Mouse (Mus musculus) layer of hippocampus, adult 2 months (tissue): Measurements from ENCODE around the gene Gm17359. TPM values are rescaled to one million over a fixed set of nuclear protein-coding genes. Genes with fewer than 3 reads are reported as not detected.

Experiments used
- DNase-seq, 2 experiments: peaks; one replicate each; pipeline ENCODE4 v3.0.0; 2022; ENCODE audit warnings: low spot score in 2 of 2
- H3K27ac ChIP-seq: fragments of 200-600 bp; 2 replicates; pipeline ENCODE4 v1.8.1; 2022
- H3K4me3 ChIP-seq: fragments of 200-600 bp; 2 replicates; pipeline ENCODE4 v1.8.1; 2022; ENCODE audit warnings: mild to moderate bottlenecking
- CTCF ChIP-seq: fragments of 200-600 bp; conservative IDR thresholded peaks from 2 replicates; pipeline ENCODE4 v1.8.1; 2022; ENCODE audit warnings: antibody characterized with exemption, mild to moderate bottlenecking, moderate library complexity
- long read RNA-seq, 2 experiments: library from polyadenylated mRNA; stranded (forward); transcript quantifications; one replicate each; pipeline ENCODE4 v2.0.0; 2021; ENCODE audit warnings: borderline mapping rate in 2 of 2
- total RNA-seq, 2 experiments: library from RNA; stranded (reverse); gene quantifications; 2 replicates each; pipeline ENCODE4 v1.2.3; 2021

Gm17359 gene
- total RNA-seq: not detected
- long read RNA-seq, experiment 1, partial matches to known transcripts: 0 of 3 reads
- long read RNA-seq, experiment 1, other reads (novel, unspliced or antisense): 3 of 3 reads
- long read RNA-seq, experiment 2, partial matches to known transcripts: 0 of 2 reads
- long read RNA-seq, experiment 2, other reads (novel, unspliced or antisense): 2 of 2 reads

GRCm38 (mm10) chr3:79336044-79336766, at the start of gene Gm17359:
Gene Gm17359, plus strand, starts transcription at chr3:79336661.
- DNase-seq: no peak
- H3K27ac ChIP-seq: no peak within 1 kb of the TSS
- TF ChIP-seq CTCF: no peak
- H3K4me3 ChIP-seq: no peak within 1 kb of the TSS

- Histone ChIP-seq H3K4me3 (peak overlapping the region; percentile 98), H3K27ac (peak overlapping the region; percentile 92)
- no peak for TF ChIP-seq CTCF
- peak; percentile 95 to 96 for DNase-seq
Observed at GRCm38 (mm10) chr3:79287108-79287576, 49.3 kb upstream of the Gm17359 start.

- DNase-seq: no peak
- H3K27ac ChIP-seq: peak overlapping the region; percentile 92
- TF ChIP-seq CTCF: no peak
Observed at GRCm38 (mm10) chr3:79287699-79288458, 48.6 kb upstream of the Gm17359 start.

GRCm38 (mm10) chr3:79289050-79289449, 47.4 kb upstream of the Gm17359 start:
- Histone ChIP-seq H3K4me3 (no peak overlapping the region), H3K27ac (peak overlapping the region; percentile 92)
- DNase-seq: no peak
- no peak for TF ChIP-seq CTCF

More at GRCm38 (mm10) chr3:79287699-79288458, 48.6 kb upstream of the Gm17359 start:
- H3K4me3 ChIP-seq: peak overlapping the region; percentile 98

- DNase-seq: no peak
- no peak overlapping the region for H3K4me3 ChIP-seq
- no peak overlapping the region for H3K27ac ChIP-seq
- TF ChIP-seq CTCF: no peak
Observed at GRCm38 (mm10) chr3:79293023-79293422, 43.4 kb upstream of the Gm17359 start.

GRCm38 (mm10) chr3:79294701-79295100, 41.8 kb upstream of the Gm17359 start:
- no peak for TF ChIP-seq CTCF
- no peak for DNase-seq
- Histone ChIP-seq H3K27ac (no peak overlapping the region), H3K4me3 (no peak overlapping the region)

GRCm38 (mm10) chr3:79296049-79296448, 40.4 kb upstream of the Gm17359 start:
- peak; percentile 50 for TF ChIP-seq CTCF
- Histone ChIP-seq H3K4me3 (no peak overlapping the region), H3K27ac (no peak overlapping the region)
- DNase-seq: no peak

- H3K27ac ChIP-seq: no peak overlapping the region
- DNase-seq: no peak
- no peak overlapping the region for H3K4me3 ChIP-seq
- TF ChIP-seq CTCF: no peak
Observed at GRCm38 (mm10) chr3:79296586-79296985, 39.9 kb upstream of the Gm17359 start.

- DNase-seq: no peak
- TF ChIP-seq CTCF: no peak
- no peak overlapping the region for H3K4me3 ChIP-seq
- H3K27ac ChIP-seq: no peak overlapping the region
Observed at GRCm38 (mm10) chr3:79297281-79297680, 39.2 kb upstream of the Gm17359 start.

GRCm38 (mm10) chr3:79299401-79299800, 37.1 kb upstream of the Gm17359 start:
- no peak for DNase-seq
- H3K4me3 ChIP-seq: no peak overlapping the region; the same call in 1 of the 2 replicates
- no peak overlapping the region for H3K27ac ChIP-seq
- TF ChIP-seq CTCF: no peak

- Histone ChIP-seq H3K4me3 (no peak overlapping the region), H3K27ac (no peak overlapping the region)
- no peak for TF ChIP-seq CTCF
- DNase-seq: no peak
Observed at GRCm38 (mm10) chr3:79308605-79309004, 27.9 kb upstream of the Gm17359 start.

GRCm38 (mm10) chr3:79310184-79310583, 26.3 kb upstream of the Gm17359 start:
- no peak overlapping the region for H3K4me3 ChIP-seq
- H3K27ac ChIP-seq: peak overlapping the region; percentile 67
- no peak for TF ChIP-seq CTCF
- DNase-seq: no peak

- DNase-seq: no peak
Observed at GRCm38 (mm10) chr3:79311895-79312294, 24.6 kb upstream of the Gm17359 start.

More at GRCm38 (mm10) chr3:79311895-79312294, 24.6 kb upstream of the Gm17359 start:
- Histone ChIP-seq H3K27ac (no peak overlapping the region), H3K4me3 (no peak overlapping the region)
- TF ChIP-seq CTCF: no peak
